Mouse (Mus musculus) spleen, adult 2 months (tissue): Measurements from ENCODE around the gene Rbm47. TPM values are rescaled to one million over a fixed set of nuclear protein-coding genes. Genes with fewer than 3 reads are reported as not detected.

Experiments used
- DNase-seq, 2 experiments: peaks; one replicate each; pipeline versions ENCODE4 v3.0.0 to v3.0.0-alpha.2; 2012 to 2021; ENCODE audit warnings: low spot score in 2 of 2, low read depth in 1 of 2
- H3K27ac ChIP-seq: fragments of 200-500 bp; 2 replicates; pipeline ENCODE4 v1.5.1; 2012; ENCODE audit warnings: low read length, inconsistent platforms; ENCODE audit not compliant: insufficient read depth
- H3K27me3 ChIP-seq: fragments of 200-500 bp; 2 replicates; pipeline ENCODE4 v1.6.1; 2012; ENCODE audit warnings: mild to moderate bottlenecking, moderate library complexity, low read length, inconsistent platforms; ENCODE audit not compliant: control insufficient read depth, insufficient read depth
- H3K36me3 ChIP-seq: fragments of 200-500 bp; 2 replicates; pipeline ENCODE4 v1.6.1; 2012; ENCODE audit warnings: mild to moderate bottlenecking, low read length, inconsistent platforms; ENCODE audit not compliant: control insufficient read depth, insufficient read depth
- H3K4me1 ChIP-seq: fragments of 200-500 bp; 2 replicates; pipeline ENCODE4 v1.6.1; 2011; ENCODE audit warnings: inconsistent platforms; ENCODE audit not compliant: control insufficient read depth, insufficient read depth, insufficient read length
- H3K4me3 ChIP-seq: fragments of 200-500 bp; 2 replicates; pipeline ENCODE4 v1.5.1; 2011; ENCODE audit warnings: mild to moderate bottlenecking, inconsistent platforms; ENCODE audit not compliant: insufficient read depth, insufficient read length; ENCODE audit errors: extremely low read depth
- CTCF ChIP-seq: fragments of 200-500 bp; IDR thresholded peaks from 2 replicates; pipeline ENCODE4 v1.5.1; 2011; ENCODE audit warnings: mild to moderate bottlenecking, inconsistent platforms; ENCODE audit not compliant: insufficient read depth, insufficient read length, insufficient replicate concordance; ENCODE audit errors: extremely low read depth
- POLR2A ChIP-seq: fragments of 200-500 bp; IDR thresholded peaks from 2 replicates; pipeline ENCODE4 v1.6.1; 2011; ENCODE audit warnings: low read depth, low read length, inconsistent platforms
- WGBS: fragments of 180-500 bp; shearing (Covaris S2); methylation state at CpG from one replicate; pipeline ENCODE4 v1.1.7; 2018; 5-methylcytosine and 5-hydroxymethylcytosine counted together
- polyA plus RNA-seq: library from polyadenylated mRNA; depleted of rRNA; stranded (reverse); fragments of >200 nt; gene quantifications from 2 replicates; pipeline ENCODE4 v1.2.3, GENCODE M21; 2012; rRNA removed

The Rbm47 gene
- polyA plus RNA-seq, 1 experiment, result 10.5 TPM

- no peak overlapping the region for H3K4me3 ChIP-seq
- no peak for TF ChIP-seq POLR2A
- no peak for TF ChIP-seq CTCF
These were observed 186.5 kb downstream of the Rbm47 start for GRCm38 (mm10) chr5:65986426-65986825.

DNA sequence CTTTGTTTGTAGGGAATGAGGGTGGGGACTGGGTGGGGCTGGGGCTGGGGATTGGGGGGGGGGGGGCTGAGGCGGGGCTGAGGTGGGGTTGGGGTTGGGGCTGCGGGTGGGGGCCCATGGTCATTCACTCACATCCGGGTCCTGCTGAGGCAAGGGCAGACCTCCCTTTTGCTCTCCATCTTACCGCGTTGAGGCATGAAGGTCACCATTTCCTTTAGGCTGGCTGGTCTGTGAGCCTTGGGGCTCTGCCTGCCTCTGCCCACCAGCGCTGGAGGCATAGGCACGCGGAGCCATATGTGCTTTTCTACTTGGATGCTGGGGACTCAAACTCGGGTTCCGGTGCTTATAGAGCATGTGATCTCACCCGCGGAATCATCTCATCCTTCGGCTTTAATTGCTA, 197.2 kb downstream of the Rbm47 start:
- no peaks in the 10 kb centered on the region for H3K4me1 ChIP-seq
- TF ChIP-seq CTCF (no peak), POLR2A (no peak)
- no peak overlapping the region for H3K27ac ChIP-seq
- no peaks in the 10 kb centered on the region for H3K36me3 ChIP-seq
- no peaks in the 10 kb centered on the region for H3K27me3 ChIP-seq
- 91% methylated on average over 13 of the region's 13 CpGs for WGBS
- no peak for DNase-seq
- H3K4me3 ChIP-seq, result no peak overlapping the region

More at GRCm38 (mm10) chr5:65986426-65986825, 186.5 kb downstream of the Rbm47 start:
- 87% methylated on average over 5 of the region's 5 CpGs for WGBS
- Histone ChIP-seq H3K27ac (no peak overlapping the region), H3K36me3 (no peaks in the 10 kb centered on the region), H3K27me3 (no peaks in the 10 kb centered on the region), H3K4me1 (no peaks in the 10 kb centered on the region)
- DNase-seq, result no peak

- Histone ChIP-seq H3K27ac (no peak overlapping the region), H3K36me3 (no peaks in the 10 kb centered on the region), H3K4me1 (no peaks in the 10 kb centered on the region; the same call in 1 of the 2 replicates), H3K27me3 (no peaks in the 10 kb centered on the region), H3K4me3 (no peak overlapping the region)
- no peak for TF ChIP-seq POLR2A
- TF ChIP-seq CTCF, result no peak
- 70% methylated on average over 2 of the region's 2 CpGs for WGBS
- no peak for DNase-seq
These were observed 199.7 kb downstream of the Rbm47 start for GRCm38 (mm10) chr5:65973189-65973588.

GRCm38 (mm10) chr5:65968004-65968403, 204.9 kb downstream of the Rbm47 start:
- H3K4me3 ChIP-seq, result no peak overlapping the region
- no peaks in the 10 kb centered on the region for H3K27me3 ChIP-seq
- no peak for DNase-seq
- WGBS, result over 99% methylated on average over 3 of the region's 3 CpGs
- no peak for TF ChIP-seq CTCF
- no peak for TF ChIP-seq POLR2A
- H3K36me3 ChIP-seq, result no peaks in the 10 kb centered on the region
- no peaks in the 10 kb centered on the region; the same call in 1 of the 2 replicates for H3K4me1 ChIP-seq
- H3K27ac ChIP-seq, result no peak overlapping the region

DNA sequence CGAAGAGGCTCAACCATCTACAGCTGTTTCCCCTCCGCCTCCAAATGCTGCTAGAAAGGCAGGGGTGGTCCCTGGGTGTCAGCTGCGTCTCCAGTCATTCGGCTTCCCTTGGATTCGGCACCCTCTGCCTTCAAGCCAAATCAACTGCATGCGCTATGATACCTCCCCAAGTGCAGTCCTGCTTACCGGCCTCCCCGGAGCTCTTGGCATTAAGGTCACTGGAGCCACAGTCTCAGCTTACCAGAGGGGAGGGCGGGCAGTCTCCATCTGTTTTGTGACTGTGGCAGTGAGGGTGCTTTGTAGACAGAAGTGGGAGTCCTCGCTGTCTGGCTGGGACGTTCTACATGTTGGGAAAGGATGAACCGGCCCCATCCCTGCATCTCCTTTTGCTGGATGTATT, 205.8 kb downstream of the Rbm47 start:
- Histone ChIP-seq H3K4me3 (no peak overlapping the region), H3K27me3 (no peaks in the 10 kb centered on the region), H3K27ac (no peak overlapping the region), H3K4me1 (no peaks in the 10 kb centered on the region; the same call in 1 of the 2 replicates), H3K36me3 (no peaks in the 10 kb centered on the region)
- TF ChIP-seq POLR2A (no peak), CTCF (no peak)
- no peak for DNase-seq
- WGBS, result 88% methylated on average over 12 of the region's 12 CpGs

Other genes starting within 250 kb of the Rbm47 start
- gene Chrna9, start 238.2 kb downstream of the Rbm47 start, polyA plus RNA-seq, result 0.54 TPM in 1 of 2 replicates, not detected in the other
- 0.13 and 0.33 TPM in 2 replicates for gene 9130230L23Rik, start 168.8 kb downstream of the Rbm47 start, polyA plus RNA-seq
- gene Nsun7, start 86.8 kb upstream of the Rbm47 start, polyA plus RNA-seq, result 0.02 and 0.04 TPM in 2 replicates